Mouse (Mus musculus): ENCODE data around the gene Sertad1. TPM values are rescaled to one million over a fixed set of nuclear protein-coding genes. Genes with fewer than 3 reads are reported as not detected.

The Sertad1 gene
- polyA plus RNA-seq, 2 experiments from 2014 or later: 46.0 to 51.9 TPM

Other genes starting within 250 kb of the Sertad1 start
- under 1 TPM; 0.11 to 0.25 TPM for gene Numbl, start 228.5 kb upstream of the Sertad1 start, polyA plus RNA-seq (2017; shearing (Covaris generic))
- 1 to 10 TPM in 1 of 2 experiments, under 1 TPM in 1; 0.77 to 2.0 TPM for gene Ltbp4, start 149.2 kb upstream of the Sertad1 start, polyA plus RNA-seq (2017; shearing (Covaris generic))
- gene Shkbp1, start 130.9 kb upstream of the Sertad1 start, polyA plus RNA-seq (2017; shearing (Covaris generic)): 10 to 100 TPM; 49.2 to 76.0 TPM
- not detected for gene Gm20479, start 129.5 kb upstream of the Sertad1 start, polyA plus RNA-seq (2017; shearing (Covaris generic))
- under 1 TPM; 0.28 to 0.32 TPM for gene Sptbn4, start 39.2 kb upstream of the Sertad1 start, polyA plus RNA-seq (2017; shearing (Covaris generic))
- gene Blvrb, start 38.9 kb upstream of the Sertad1 start, polyA plus RNA-seq (2017; shearing (Covaris generic)): 10 to 100 TPM; 14.1 to 19.9 TPM
- gene Sertad3, start 13.1 kb upstream of the Sertad1 start, polyA plus RNA-seq (2017; shearing (Covaris generic)): 10 to 100 TPM; 50.9 to 60.1 TPM
- under 1 TPM; 0.22 to 0.62 TPM for gene Prx, start 12.4 kb downstream of the Sertad1 start, polyA plus RNA-seq (2017; shearing (Covaris generic))
- gene Hipk4, start 36.4 kb downstream of the Sertad1 start, polyA plus RNA-seq (2017; shearing (Covaris generic)): under 1 TPM in 1 of 2 experiments, not detected in 1; 0.28 TPM
- gene Pld3, start 66.3 kb downstream of the Sertad1 start, polyA plus RNA-seq (2017; shearing (Covaris generic)): 100 to 1,000 TPM; 191 to 306 TPM
- 10 to 100 TPM; 15.0 to 25.3 TPM for gene 2310022A10Rik, start 66.3 kb downstream of the Sertad1 start, polyA plus RNA-seq (2017; shearing (Covaris generic))
- 10 to 100 TPM; 39.2 to 57.3 TPM for gene Akt2, start 104.6 kb downstream of the Sertad1 start, polyA plus RNA-seq (2017; shearing (Covaris generic))
- gene Ttc9b, start 167.0 kb downstream of the Sertad1 start, polyA plus RNA-seq (2017; shearing (Covaris generic)): not detected
- gene Map3k10, start 187.7 kb downstream of the Sertad1 start, polyA plus RNA-seq (2017; shearing (Covaris generic)): 1 to 10 TPM in 1 of 2 experiments, under 1 TPM in 1; 0.76 to 1.5 TPM
- gene Zfp607b, start 202.4 kb downstream of the Sertad1 start, polyA plus RNA-seq (2017; shearing (Covaris generic)): 1 to 10 TPM; 3.0 to 3.6 TPM
- 10 to 100 TPM; 11.7 to 19.1 TPM for gene Zfp60, start 244.5 kb downstream of the Sertad1 start, polyA plus RNA-seq (2017; shearing (Covaris generic))

Measured in CD4-positive, CD25-positive, alpha-beta regulatory T cell, adult 4 months (primary cell).